Mouse (Mus musculus) myocyte (in vitro differentiated cells): ENCODE measurements at regions not wholly inside any gene's neighbourhood (a gene's known extent, or its start where the extent isn't known, plus 50 kb on each side); places are given as distances from the start of the nearest gene placed in this dataset.

Experiments used
- E2F4 ChIP-seq: IDR thresholded peaks from one replicate; pipeline ENCODE4 v1.6.1; 2011; ENCODE audit warnings: mild to moderate bottlenecking, control low read depth, moderate library complexity; ENCODE audit not compliant: insufficient read depth
- MAX ChIP-seq: IDR thresholded peaks from one replicate; pipeline ENCODE4 v1.6.1; 2011; ENCODE audit warnings: low read depth, mild to moderate bottlenecking, control low read depth
- MYOD1 ChIP-seq, 3 experiments: IDR thresholded peaks; one replicate each; pipeline ENCODE4 v1.6.1; 2011; ENCODE audit warnings: control low read depth in 2 of 3, low read depth in 2 of 3, mild to moderate bottlenecking in 2 of 3, moderate library complexity in 1 of 3; ENCODE audit not compliant: insufficient read length in 2 of 3, control insufficient read depth in 1 of 3
- POLR2A ChIP-seq: IDR thresholded peaks from one replicate; pipeline ENCODE4 v1.6.1; 2011; ENCODE audit warnings: low read depth, mild to moderate bottlenecking, control low read depth, moderate library complexity; ENCODE audit not compliant: insufficient read length
- POLR2AphosphoS2 ChIP-seq: IDR thresholded peaks from one replicate; pipeline ENCODE4 v1.6.1; 2011; ENCODE audit warnings: low read depth, control low read depth; ENCODE audit not compliant: insufficient read length

DNA sequence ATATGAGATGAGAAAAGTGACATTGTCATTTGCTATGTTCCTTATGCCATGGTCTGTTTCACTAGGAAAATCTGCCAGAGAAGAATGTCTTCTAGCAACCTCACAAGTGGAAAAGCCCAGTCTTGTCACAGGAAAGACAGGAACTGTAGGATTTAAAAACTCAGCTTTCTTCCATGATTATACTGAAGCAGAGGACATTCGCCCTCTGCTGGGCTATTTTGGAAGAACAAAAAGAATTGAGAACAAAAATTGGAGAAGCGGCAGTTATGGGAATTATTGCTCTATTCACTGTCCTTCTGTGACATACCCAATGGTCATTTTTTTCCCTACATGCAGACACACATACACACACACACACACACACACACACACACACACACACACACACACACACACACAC, 234.9 kb upstream of the Chl1 start:
- TF ChIP-seq MAX: no peak
- TF ChIP-seq POLR2A: no peak
- TF ChIP-seq MYOD1 (IDR thresholded peaks at IDR 0.05; ENCODE audit: control insufficient read depth in 1 of 3, insufficient read length in 2 of 3, low read depth in 2 of 3): no peak
- no peak for TF ChIP-seq E2F4
- TF ChIP-seq POLR2AphosphoS2: no peak
